Mouse (Mus musculus) intestine, embryonic 15.5 days (tissue): Measurements from ENCODE around the gene Macf1. TPM values are rescaled to one million over a fixed set of nuclear protein-coding genes. Genes with fewer than 3 reads are reported as not detected.
"Not testable (repeated sequence)": the region's sequence is repeated elsewhere in the genome, so short reads cannot be mapped to it uniquely, and the experiment has no call there.

ENCODE experiments used
- ATAC-seq: fragments of 200-750 bp; cut with Nextera tagmentation; 2 replicates; pipeline ENCODE4 v1.8.0; 2017; ENCODE audit warnings: moderate TSS enrichment, moderate library complexity
- H3K27ac ChIP-seq: fragments of 300-500 bp; sonication (generic); 2 replicates; pipeline ENCODE4 v1.5.1; 2015; ENCODE audit warnings: mild to moderate bottlenecking, inconsistent platforms
- H3K27me3 ChIP-seq: fragments of 300-500 bp; sonication (generic); replicated peaks from 2 replicates; pipeline ENCODE4 v1.6.1; 2015; ENCODE audit warnings: inconsistent platforms
- H3K36me3 ChIP-seq: fragments of 300-500 bp; sonication (generic); 2 replicates; pipeline ENCODE4 v1.6.1; 2015; ENCODE audit warnings: inconsistent platforms
- H3K4me1 ChIP-seq: fragments of 300-500 bp; sonication (generic); replicated peaks from 2 replicates; pipeline ENCODE4 v1.6.1; 2015; ENCODE audit warnings: inconsistent platforms
- H3K4me2 ChIP-seq: fragments of 300-500 bp; sonication (generic); replicated peaks from 2 replicates; pipeline ENCODE4 v1.6.1; 2015; ENCODE audit warnings: mild to moderate bottlenecking, inconsistent platforms
- H3K4me3 ChIP-seq: fragments of 300-500 bp; sonication (generic); replicated peaks from 2 replicates; pipeline ENCODE4 v1.5.1; 2015; ENCODE audit warnings: inconsistent platforms
- H3K9ac ChIP-seq: fragments of 300-500 bp; sonication (generic); 2 replicates; pipeline ENCODE4 v1.6.1; 2015; ENCODE audit warnings: inconsistent platforms
- H3K9me3 ChIP-seq: fragments of 300-500 bp; sonication (generic); 2 replicates; pipeline ENCODE4 v1.6.1; 2016; ENCODE audit warnings: inconsistent platforms
- WGBS: fragments of 180-500 bp; shearing (Covaris S2); methylation state at CpG from one replicate; pipeline ENCODE4 v1.1.7; 2015; 5-methylcytosine and 5-hydroxymethylcytosine counted together
- polyA plus RNA-seq: library from polyadenylated mRNA; unstranded; fragments of >200 nt; fragmentation: Nextera tagmentation; extraction: Ambion mirVana; gene quantifications from 2 replicates; pipeline ENCODE4 v1.2.1, GENCODE M21; 2015

Macf1 gene
- polyA plus RNA-seq, 1 experiment from 2014 or later: 28.0 TPM

GRCm38 (mm10) chr4:123335244-123335643 lies 348.9 kb downstream of the Macf1 start:
- not testable (repeated sequence) for H3K9ac ChIP-seq, H3K9me3 ChIP-seq, H3K36me3 ChIP-seq, H3K4me2 ChIP-seq, H3K27ac ChIP-seq, H3K4me1 ChIP-seq, H3K4me3 ChIP-seq, H3K27me3 ChIP-seq
- WGBS: 68% methylated on average over 10 of the region's 10 CpGs
- peak; percentile 17; the same call in 1 of the 2 replicates for ATAC-seq

- no peak for ATAC-seq
- Histone ChIP-seq H3K27me3 (no peaks in the 10 kb centered on the region), H3K9ac (no peak overlapping the region), H3K27ac (no peak overlapping the region), H3K4me3 (no peak overlapping the region), H3K36me3 (no peaks in the 10 kb centered on the region), H3K4me2 (no peak overlapping the region), H3K9me3 (no peaks in the 10 kb centered on the region), H3K4me1 (no peaks in the 10 kb centered on the region)
- 52% methylated on average over 3 of the region's 3 CpGs for WGBS
Observed at GRCm38 (mm10) chr4:123334177-123334576, 350.0 kb downstream of the Macf1 start.

- Histone ChIP-seq H3K4me3 (no peak overlapping the region), H3K36me3 (no peaks in the 10 kb centered on the region), H3K4me2 (no peak overlapping the region), H3K9me3 (no peaks in the 10 kb centered on the region), H3K9ac (no peak overlapping the region), H3K4me1 (no peaks in the 10 kb centered on the region), H3K27ac (no peak overlapping the region), H3K27me3 (no peaks in the 10 kb centered on the region)
- ATAC-seq: no peak
- WGBS: 94% methylated on average over 4 of the region's 4 CpGs
Observed at GRCm38 (mm10) chr4:123333151-123333550, 351.0 kb downstream of the Macf1 start.

- H3K27me3 ChIP-seq, H3K36me3 ChIP-seq, ATAC-seq, H3K9ac ChIP-seq, H3K4me2 ChIP-seq, H3K9me3 ChIP-seq, H3K4me3 ChIP-seq, H3K27ac ChIP-seq, H3K4me1 ChIP-seq: not testable (repeated sequence)
- WGBS: 71% methylated on average over 1 of the region's 1 CpGs
Observed at GRCm38 (mm10) chr4:123331961-123332360, 352.2 kb downstream of the Macf1 start.

- Histone ChIP-seq H3K36me3 (no peaks in the 10 kb centered on the region), H3K4me3 (no peak overlapping the region), H3K4me2 (no peak overlapping the region), H3K27ac (no peak overlapping the region), H3K4me1 (no peaks in the 10 kb centered on the region), H3K27me3 (no peaks in the 10 kb centered on the region), H3K9ac (no peak overlapping the region), H3K9me3 (no peaks in the 10 kb centered on the region)
- 82% methylated on average over 5 of the region's 5 CpGs for WGBS
- ATAC-seq: no peak
Observed at GRCm38 (mm10) chr4:123331326-123331725, 352.8 kb downstream of the Macf1 start.

GRCm38 (mm10) chr4:123328946-123329345 lies 355.2 kb downstream of the Macf1 start:
- no peaks in the 10 kb centered on the region for H3K4me1 ChIP-seq
- 70% methylated on average over 6 of the region's 6 CpGs for WGBS
- no peaks in the 10 kb centered on the region for H3K36me3 ChIP-seq
- H3K27me3 ChIP-seq: no peaks in the 10 kb centered on the region
- no peak for ATAC-seq
- no peak overlapping the region for H3K4me3 ChIP-seq
- H3K9ac ChIP-seq: no peak overlapping the region
- H3K9me3 ChIP-seq: no peaks in the 10 kb centered on the region
- H3K27ac ChIP-seq: no peak overlapping the region
- no peak overlapping the region for H3K4me2 ChIP-seq

- no peak overlapping the region for H3K27ac ChIP-seq
- no peak for ATAC-seq
- H3K9me3 ChIP-seq: no peaks in the 10 kb centered on the region
- no peaks in the 10 kb centered on the region for H3K4me1 ChIP-seq
- H3K36me3 ChIP-seq: no peaks in the 10 kb centered on the region
- H3K27me3 ChIP-seq: peaks cover 8% of the 10 kb centered on the region
- no peak overlapping the region for H3K4me2 ChIP-seq
- H3K9ac ChIP-seq: no peak overlapping the region
- H3K4me3 ChIP-seq: no peak overlapping the region
- 58% methylated on average over 3 of the region's 3 CpGs for WGBS
Observed at GRCm38 (mm10) chr4:123327630-123328029, 356.5 kb downstream of the Macf1 start.

- no peaks in the 10 kb centered on the region for H3K9me3 ChIP-seq
- H3K9ac ChIP-seq: no peak overlapping the region
- H3K4me1 ChIP-seq: no peaks in the 10 kb centered on the region
- ATAC-seq: no peak
- H3K4me2 ChIP-seq: no peak overlapping the region
- H3K4me3 ChIP-seq: no peak overlapping the region
- H3K27ac ChIP-seq: no peak overlapping the region
- 81% methylated on average over 3 of the region's 3 CpGs for whole genome bisulfite sequencing
- peaks cover 9% of the 10 kb centered on the region for H3K27me3 ChIP-seq
- no peaks in the 10 kb centered on the region for H3K36me3 ChIP-seq
Observed at GRCm38 (mm10) chr4:123326087-123326486, 358.1 kb downstream of the Macf1 start.

GRCm38 (mm10) chr4:123323534-123323933 lies 360.6 kb downstream of the Macf1 start, which contains the start of gene Oxct2a:
Gene Oxct2a (minus strand): TSS chr4:123323634.
- Histone ChIP-seq H3K4me3 (peak within 1 kb of the TSS; percentile 23), H3K27me3 (peaks cover 9% of the 10 kb centered on the region), H3K4me1 (no peaks in the 10 kb centered on the region), H3K9ac (no peak within 1 kb of the TSS; the same call in 1 of the 2 replicates), H3K4me2 (peak within 1 kb of the TSS; percentile 56), H3K36me3 (no peaks in the 10 kb centered on the region), H3K9me3 (no peaks in the 10 kb centered on the region), H3K27ac (no peak within 1 kb of the TSS)
- ATAC-seq: peak; percentile 18; the same call in 1 of the 2 replicates
- 15% methylated on average over 13 of the region's 13 CpGs for WGBS

GRCm38 (mm10) chr4:123322910-123323309 lies 361.2 kb downstream of the Macf1 start:
- H3K4me1 ChIP-seq, H3K9ac ChIP-seq, H3K27ac ChIP-seq, H3K36me3 ChIP-seq, H3K9me3 ChIP-seq, H3K27me3 ChIP-seq: not testable (repeated sequence)
- Histone ChIP-seq H3K4me2 (peak overlapping the region; percentile 56), H3K4me3 (peak overlapping the region; percentile 22)
- peak; percentile 62 for ATAC-seq
- 12% methylated on average over 22 of the region's 38 CpGs for WGBS

GRCm38 (mm10) chr4:123314497-123314896 lies 369.7 kb downstream of the Macf1 start:
- no peak for ATAC-seq
- no peak overlapping the region for H3K4me2 ChIP-seq
- no peaks in the 10 kb centered on the region for H3K4me1 ChIP-seq
- H3K9me3 ChIP-seq: no peaks in the 10 kb centered on the region
- 81% methylated on average over 3 of the region's 3 CpGs for WGBS
- no peak overlapping the region for H3K9ac ChIP-seq
- no peaks in the 10 kb centered on the region for H3K36me3 ChIP-seq
- H3K27ac ChIP-seq: no peak overlapping the region
- no peak overlapping the region for H3K4me3 ChIP-seq
- H3K27me3 ChIP-seq: no peaks in the 10 kb centered on the region

- ATAC-seq: no peak
- Histone ChIP-seq H3K4me3 (no peak overlapping the region), H3K9me3 (no peaks in the 10 kb centered on the region), H3K27me3 (no peaks in the 10 kb centered on the region), H3K27ac (no peak overlapping the region), H3K9ac (no peak overlapping the region), H3K4me2 (no peak overlapping the region), H3K36me3 (no peaks in the 10 kb centered on the region), H3K4me1 (no peaks in the 10 kb centered on the region)
- WGBS: 70% methylated on average over 6 of the region's 6 CpGs
Observed at GRCm38 (mm10) chr4:123313010-123313409, 371.1 kb downstream of the Macf1 start.

GRCm38 (mm10) chr4:123311845-123312244 lies 372.3 kb downstream of the Macf1 start:
- Histone ChIP-seq H3K4me2 (no peak overlapping the region), H3K27me3 (no peaks in the 10 kb centered on the region), H3K27ac (no peak overlapping the region), H3K9ac (no peak overlapping the region), H3K4me1 (no peaks in the 10 kb centered on the region), H3K36me3 (no peaks in the 10 kb centered on the region), H3K4me3 (no peak overlapping the region), H3K9me3 (no peaks in the 10 kb centered on the region)
- no peak for ATAC-seq
- 65% methylated on average over 7 of the region's 7 CpGs for WGBS
